Mouse (Mus musculus) liver, embryonic 14.5 days (tissue): ENCODE measurements at regions not wholly inside any gene's neighbourhood (a gene's known extent, or its start where the extent isn't known, plus 50 kb on each side); places are given as distances from the start of the nearest gene placed in this dataset.

Experiments
- CTCF ChIP-seq: IDR thresholded peaks from 2 replicates; pipeline ENCODE4 v1.5.1; 2016; ENCODE audit warnings: antibody characterized with exemption, low read depth, control low read depth
- EP300 ChIP-seq: IDR thresholded peaks from 2 replicates; pipeline ENCODE4 v1.6.1; 2016; ENCODE audit warnings: antibody characterized with exemption, low read depth

DNA sequence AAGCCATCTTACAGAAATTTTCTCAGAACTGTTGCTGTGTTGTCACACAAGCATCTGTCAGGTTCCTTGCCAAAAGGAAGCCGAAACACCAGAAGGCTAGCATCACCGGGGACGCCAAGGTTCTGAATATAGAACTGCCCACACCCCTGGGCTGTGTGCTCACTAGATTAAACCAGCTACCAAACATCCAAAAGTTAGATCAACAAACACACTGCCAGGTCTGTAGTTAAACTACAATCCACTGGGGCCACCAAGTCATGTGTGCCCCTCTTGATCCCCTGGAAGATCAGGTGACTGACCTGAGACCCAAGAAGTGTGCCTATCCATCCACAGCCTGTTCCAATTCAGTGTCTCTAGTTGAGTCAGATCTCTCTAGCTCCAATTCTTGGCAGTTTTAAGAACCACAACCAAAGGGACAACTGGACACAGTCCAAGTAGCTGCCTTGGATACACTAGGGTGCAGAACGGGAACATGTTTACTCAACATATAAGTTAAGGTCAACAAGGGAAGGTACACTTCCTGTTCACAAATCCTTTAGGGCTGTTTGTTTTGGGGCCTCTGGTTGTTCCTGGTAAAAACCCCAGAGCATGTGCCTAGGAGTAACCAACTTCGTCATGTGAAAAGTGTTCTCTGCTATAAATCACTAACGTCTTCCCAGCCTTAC is 232.0 kb upstream of the Ppargc1a start:
- TF ChIP-seq CTCF (no peak), EP300 (no peak)
